Comparison of ENCODE assay signal across 12 mouse cellular contexts in the genomic region with DNA sequence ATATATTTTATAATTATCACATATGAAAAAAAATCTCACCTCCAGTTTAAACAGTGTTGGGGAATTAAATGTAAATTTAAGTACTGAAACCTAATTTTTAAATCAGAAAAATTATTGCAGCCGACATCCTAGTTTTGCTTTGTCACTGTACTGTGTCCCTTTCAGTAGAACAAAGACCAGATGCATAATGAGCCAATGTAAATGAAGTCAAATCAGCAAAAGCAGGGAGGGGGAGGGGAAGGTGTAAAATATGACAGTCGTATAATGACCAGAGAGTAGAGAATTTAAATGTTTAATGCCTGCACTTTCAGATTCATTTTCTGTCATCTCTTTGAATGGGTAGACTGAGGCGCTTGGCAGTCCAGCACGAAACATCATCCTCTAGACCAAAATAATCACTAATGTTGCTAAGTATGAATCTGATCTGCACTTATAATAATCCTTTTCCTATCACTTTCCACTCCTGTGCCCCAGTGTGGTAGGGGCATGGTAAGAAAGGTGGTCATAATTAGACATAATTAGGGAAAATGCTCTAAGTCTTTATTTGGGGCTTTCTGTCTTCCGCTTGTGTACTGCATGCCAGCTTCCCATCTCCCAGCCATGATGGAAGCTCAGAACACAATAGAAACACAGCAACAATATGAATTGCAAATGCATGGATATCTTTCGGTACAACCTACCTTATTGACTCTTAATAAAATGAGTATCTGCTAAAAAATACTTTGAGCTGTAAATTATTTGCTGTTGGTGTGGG.
DNase-seq lines count a peak whose midpoint lies in the region; ATAC-seq and TF ChIP-seq lines count a peak whose summit lies in the region.
"Had no signal": no experiment of that assay in that cellular context is flagged by ENCODE, and none has a peak within 500 bp of the region (broad histone marks: within the 10 kb centered on the region; RNA-seq: fewer than 3 reads in every experiment).

No protein-coding gene starts in this region.

- no peak for ATAC-seq in forebrain, postnatal 0 days
- ATAC-seq in midbrain, embryonic 14.5 days (ENCODE audit: low FRiP score, low TSS enrichment): peak; percentile 56

- no peak for TF ChIP-seq CTCF in forebrain, postnatal 0 days (IDR thresholded peaks at IDR 0.05; ENCODE audit: low read depth)

- H3K27ac ChIP-seq in forebrain, postnatal 0 days (ENCODE audit: low read depth, low read length): peak overlapping the region; percentile 82
- H3K27ac ChIP-seq in midbrain, embryonic 14.5 days (replicated peaks; ENCODE audit: low read depth, low read length): peak overlapping the region; percentile 92
- H3K27ac ChIP-seq: lung, embryonic 15.5 days had no signal

- WGBS in forebrain, postnatal 0 days: 26% methylated on average over 6 of the region's 6 CpGs
- 23% methylated on average over 6 of the region's 6 CpGs for WGBS in midbrain, embryonic 14.5 days

- peak; percentile 69 for DNase-seq in Muller cell, postnatal 12 days (ENCODE audit: inconsistent ontology term)
- peak; percentile 37 for DNase-seq in cerebellum, adult 8-10 months
- peak; percentile 61 for DNase-seq in forebrain, postnatal 0 days
- peak; percentile 81 for DNase-seq in midbrain, embryonic 14.5 days
- no peak for DNase-seq in liver
- no peak for DNase-seq in urinary bladder, adult 2 months (ENCODE audit: low spot score)
- DNase-seq in adipocyte (ENCODE audit: low spot score): no peak
- DNase-seq: adrenal gland, postnatal 10 days; kidney, postnatal 10 days; right cerebral cortex, postnatal 4 days; thymus, postnatal 4 days had no signal

- H3K4me2 ChIP-seq in forebrain, postnatal 0 days (ENCODE audit: low read depth): peak overlapping the region; percentile 15
- peak overlapping the region; percentile 33 for H3K4me2 ChIP-seq in midbrain, embryonic 14.5 days (ENCODE audit: low read length)
- H3K4me2 ChIP-seq: lung, embryonic 15.5 days had no signal

- no peak overlapping the region for H3K4me3 ChIP-seq in forebrain, postnatal 0 days (ENCODE audit: low read depth, low read length)
- no peak overlapping the region for H3K4me3 ChIP-seq in midbrain, embryonic 14.5 days (replicated peaks; ENCODE audit: low read depth, low read length)
- H3K4me3 ChIP-seq: lung, embryonic 15.5 days had no signal

- H3K4me1 ChIP-seq in forebrain, postnatal 0 days (ENCODE audit: insufficient read depth): peaks cover 12% of the 10 kb centered on the region; the same call in 1 of the 2 replicates
- H3K4me1 ChIP-seq in midbrain, embryonic 14.5 days (ENCODE audit: control insufficient read depth, insufficient read depth, low read length): peaks cover 16% of the 10 kb centered on the region
- H3K4me1 ChIP-seq: lung, embryonic 15.5 days had no signal

- no peaks in the 10 kb centered on the region for H3K9me3 ChIP-seq in forebrain, postnatal 0 days (ENCODE audit: low read length)
- no peaks in the 10 kb centered on the region for H3K9me3 ChIP-seq in midbrain, embryonic 14.5 days (ENCODE audit: control insufficient read depth, low read length)
- H3K9me3 ChIP-seq: lung, embryonic 15.5 days had no signal

- H3K9ac ChIP-seq in forebrain, postnatal 0 days: 0 out of 2 replicates have a peak overlapping the region, but pooled peaks have one; percentile 19
- peak overlapping the region; percentile 42; the same call in 1 of the 2 replicates for H3K9ac ChIP-seq in midbrain, embryonic 14.5 days (replicated peaks; ENCODE audit: low read length)
- H3K9ac ChIP-seq: lung, embryonic 15.5 days had no signal

- H3K27me3 ChIP-seq in forebrain, postnatal 0 days (ENCODE audit: insufficient read depth, low read length): no peaks in the 10 kb centered on the region
- no peaks in the 10 kb centered on the region for H3K27me3 ChIP-seq in midbrain, embryonic 14.5 days (ENCODE audit: control insufficient read depth, insufficient read depth, low read length)
- H3K27me3 ChIP-seq: lung, embryonic 15.5 days had no signal

- no peaks in the 10 kb centered on the region for H3K36me3 ChIP-seq in forebrain, postnatal 0 days (ENCODE audit: insufficient read depth)
- H3K36me3 ChIP-seq in midbrain, embryonic 14.5 days (ENCODE audit: control insufficient read depth, insufficient read depth, low read length): no peaks in the 10 kb centered on the region
- H3K36me3 ChIP-seq: lung, embryonic 15.5 days had no signal

Comparison
In these comparisons a context has a peak if more than half of its experiments do, and no peak if none do; other contexts are left out.
1. DNase-seq: peak in Muller cell, postnatal 12 days (single experiment), cerebellum, adult 8-10 months (single experiment), forebrain, postnatal 0 days (single experiment) and midbrain, embryonic 14.5 days (single experiment); none in liver (single experiment), urinary bladder, adult 2 months (single experiment) and adipocyte (single experiment).